Mouse (Mus musculus): ENCODE results near the gene Slc25a24. TPM values are rescaled to one million over a fixed set of nuclear protein-coding genes. Genes with fewer than 3 reads are reported as not detected.

Slc25a24 gene
- polyA plus RNA-seq (2015; fragmentation: Nextera tagmentation; extraction: Ambion mirVana): 45.2 and 48.3 TPM in 2 replicates

- ATAC-seq (ENCODE audit: insufficient read depth, low FRiP score): peak; percentile 93
- H3K9me3 ChIP-seq (replicated peaks; ENCODE audit: control insufficient read depth, low read length): no peaks in the 10 kb centered on the region
- H3K4me3 ChIP-seq (replicated peaks; ENCODE audit: low read length): peak within 1 kb of the TSS; percentile 73
- H3K4me1 ChIP-seq (ENCODE audit: control insufficient read depth, insufficient read depth, low read length): 0 out of 2 replicates have a peak, but pooled peaks cover 20% of the 10 kb centered on the region
- no peaks in the 10 kb centered on the region for H3K36me3 ChIP-seq (ENCODE audit: control insufficient read depth, insufficient read depth, low read length)
- H3K4me2 ChIP-seq (ENCODE audit: low read depth, low read length): peak within 1 kb of the TSS; percentile 70
- peak within 1 kb of the TSS; percentile 95 for H3K27ac ChIP-seq (ENCODE audit: low read length)
- 1% methylated on average over 40 of the region's 49 CpGs for WGBS
- H3K9ac ChIP-seq (ENCODE audit: low read length): peak within 1 kb of the TSS; percentile 91
- H3K27me3 ChIP-seq (ENCODE audit: control insufficient read depth, insufficient read depth, low read length): no peaks in the 10 kb centered on the region
These were observed at the start of gene Slc25a24 for GRCm38 (mm10) chr3:109122641-109123530. Slc25a24 (plus strand) TSS chr3:109123149.

GRCm38 (mm10) chr3:109080169-109080568 is 42.8 kb upstream of the Slc25a24 start, which contains the start of gene Slc25a54:
Slc25a54 (plus strand) TSS chr3:109080469.
- Histone ChIP-seq H3K9ac (ENCODE audit: low read length) (no peak within 1 kb of the TSS), H3K27ac (ENCODE audit: low read length) (no peak within 1 kb of the TSS), H3K27me3 (ENCODE audit: control insufficient read depth, insufficient read depth, low read length) (no peaks in the 10 kb centered on the region), H3K4me1 (ENCODE audit: control insufficient read depth, insufficient read depth, low read length) (no peaks in the 10 kb centered on the region), H3K36me3 (ENCODE audit: control insufficient read depth, insufficient read depth, low read length) (no peaks in the 10 kb centered on the region), H3K4me3 (replicated peaks; ENCODE audit: low read length) (no peak within 1 kb of the TSS), H3K4me2 (ENCODE audit: low read depth, low read length) (no peak within 1 kb of the TSS), H3K9me3 (replicated peaks; ENCODE audit: control insufficient read depth, low read length) (no peaks in the 10 kb centered on the region)
- 91% methylated on average over 17 of the region's 17 CpGs for WGBS
- no peak for ATAC-seq (ENCODE audit: insufficient read depth, low FRiP score)

GRCm38 (mm10) chr3:109084418-109084817 is 38.5 kb upstream of the Slc25a24 start:
- no peak overlapping the region for H3K27ac ChIP-seq (ENCODE audit: low read length)
- H3K4me2 ChIP-seq (ENCODE audit: low read depth, low read length): no peak overlapping the region
- no peaks in the 10 kb centered on the region for H3K4me1 ChIP-seq (ENCODE audit: control insufficient read depth, insufficient read depth, low read length)
- WGBS: 90% methylated on average over 2 of the region's 2 CpGs
- H3K9ac ChIP-seq (ENCODE audit: low read length): no peak overlapping the region
- no peak for ATAC-seq (ENCODE audit: insufficient read depth, low FRiP score)
- no peaks in the 10 kb centered on the region for H3K27me3 ChIP-seq (ENCODE audit: control insufficient read depth, insufficient read depth, low read length)
- no peak overlapping the region for H3K4me3 ChIP-seq (replicated peaks; ENCODE audit: low read length)
- no peaks in the 10 kb centered on the region for H3K9me3 ChIP-seq (replicated peaks; ENCODE audit: control insufficient read depth, low read length)
- no peaks in the 10 kb centered on the region for H3K36me3 ChIP-seq (ENCODE audit: control insufficient read depth, insufficient read depth, low read length)

GRCm38 (mm10) chr3:109088460-109088859 is 34.5 kb upstream of the Slc25a24 start:
- no peak overlapping the region for H3K9ac ChIP-seq (ENCODE audit: low read length)
- ATAC-seq (ENCODE audit: insufficient read depth, low FRiP score): no peak
- whole genome bisulfite sequencing: 10% methylated on average over 2 of the region's 2 CpGs
- no peak overlapping the region for H3K27ac ChIP-seq (ENCODE audit: low read length)
- H3K27me3 ChIP-seq (ENCODE audit: control insufficient read depth, insufficient read depth, low read length): no peaks in the 10 kb centered on the region
- H3K4me2 ChIP-seq (ENCODE audit: low read depth, low read length): no peak overlapping the region
- no peak overlapping the region for H3K4me3 ChIP-seq (replicated peaks; ENCODE audit: low read length)
- H3K9me3 ChIP-seq (replicated peaks; ENCODE audit: control insufficient read depth, low read length): no peaks in the 10 kb centered on the region
- no peaks in the 10 kb centered on the region for H3K36me3 ChIP-seq (ENCODE audit: control insufficient read depth, insufficient read depth, low read length)
- no peaks in the 10 kb centered on the region for H3K4me1 ChIP-seq (ENCODE audit: control insufficient read depth, insufficient read depth, low read length)

- Histone ChIP-seq H3K4me2 (ENCODE audit: low read depth, low read length) (no peak overlapping the region), H3K27ac (ENCODE audit: low read length) (no peak overlapping the region), H3K4me3 (replicated peaks; ENCODE audit: low read length) (no peak overlapping the region), H3K27me3 (ENCODE audit: control insufficient read depth, insufficient read depth, low read length) (no peaks in the 10 kb centered on the region), H3K9me3 (replicated peaks; ENCODE audit: control insufficient read depth, low read length) (no peaks in the 10 kb centered on the region), H3K4me1 (ENCODE audit: control insufficient read depth, insufficient read depth, low read length) (no peaks in the 10 kb centered on the region), H3K36me3 (ENCODE audit: control insufficient read depth, insufficient read depth, low read length) (no peaks in the 10 kb centered on the region), H3K9ac (ENCODE audit: low read length) (no peak overlapping the region)
- ATAC-seq (ENCODE audit: insufficient read depth, low FRiP score): no peak
- 52% methylated on average over 8 of the region's 8 CpGs for WGBS
These were observed 18.2 kb upstream of the Slc25a24 start for GRCm38 (mm10) chr3:109104702-109105101.

GRCm38 (mm10) chr3:109117136-109117535 is 5.8 kb upstream of the Slc25a24 start:
- Histone ChIP-seq H3K36me3 (ENCODE audit: control insufficient read depth, insufficient read depth, low read length) (no peaks in the 10 kb centered on the region), H3K4me1 (ENCODE audit: control insufficient read depth, insufficient read depth, low read length) (peaks cover 2% of the 10 kb centered on the region; the same call in 1 of the 2 replicates), H3K9me3 (replicated peaks; ENCODE audit: control insufficient read depth, low read length) (peaks cover 7% of the 10 kb centered on the region; the same call in 1 of the 2 replicates), H3K4me2 (ENCODE audit: low read depth, low read length) (no peak overlapping the region), H3K4me3 (replicated peaks; ENCODE audit: low read length) (no peak overlapping the region), H3K9ac (ENCODE audit: low read length) (no peak overlapping the region), H3K27ac (ENCODE audit: low read length) (no peak overlapping the region), H3K27me3 (ENCODE audit: control insufficient read depth, insufficient read depth, low read length) (no peaks in the 10 kb centered on the region)
- ATAC-seq (ENCODE audit: insufficient read depth, low FRiP score): peak; percentile 56; the same call in 1 of the 2 replicates

GRCm38 (mm10) chr3:109119562-109119961 is 3.4 kb upstream of the Slc25a24 start:
- Histone ChIP-seq H3K27ac (ENCODE audit: low read length) (no peak overlapping the region), H3K4me2 (ENCODE audit: low read depth, low read length) (no peak overlapping the region), H3K27me3 (ENCODE audit: control insufficient read depth, insufficient read depth, low read length) (no peaks in the 10 kb centered on the region), H3K36me3 (ENCODE audit: control insufficient read depth, insufficient read depth, low read length) (no peaks in the 10 kb centered on the region), H3K4me1 (ENCODE audit: control insufficient read depth, insufficient read depth, low read length) (peaks cover 14% of the 10 kb centered on the region; the same call in 1 of the 2 replicates), H3K9ac (ENCODE audit: low read length) (no peak overlapping the region), H3K9me3 (replicated peaks; ENCODE audit: control insufficient read depth, low read length) (peaks cover under 1% of the 10 kb centered on the region; the same call in 1 of the 2 replicates), H3K4me3 (replicated peaks; ENCODE audit: low read length) (no peak overlapping the region)
- no peak for ATAC-seq (ENCODE audit: insufficient read depth, low FRiP score)
- WGBS: 69% methylated on average over 5 of the region's 5 CpGs

- peaks cover 14% of the 10 kb centered on the region; the same call in 1 of the 2 replicates for H3K4me1 ChIP-seq (ENCODE audit: control insufficient read depth, insufficient read depth, low read length)
- H3K9me3 ChIP-seq (replicated peaks; ENCODE audit: control insufficient read depth, low read length): no peaks in the 10 kb centered on the region
- H3K27me3 ChIP-seq (ENCODE audit: control insufficient read depth, insufficient read depth, low read length): no peaks in the 10 kb centered on the region
- no peak overlapping the region for H3K27ac ChIP-seq (ENCODE audit: low read length)
- ATAC-seq (ENCODE audit: insufficient read depth, low FRiP score): no peak
- H3K36me3 ChIP-seq (ENCODE audit: control insufficient read depth, insufficient read depth, low read length): no peaks in the 10 kb centered on the region
- H3K9ac ChIP-seq (ENCODE audit: low read length): no peak overlapping the region
- no peak overlapping the region for H3K4me2 ChIP-seq (ENCODE audit: low read depth, low read length)
- H3K4me3 ChIP-seq (replicated peaks; ENCODE audit: low read length): no peak overlapping the region
- 60% methylated on average over 5 of the region's 5 CpGs for WGBS
These were observed 3.0 kb upstream of the Slc25a24 start for GRCm38 (mm10) chr3:109119973-109120372.

GRCm38 (mm10) chr3:109123531-109123981 is 607 bp downstream of the Slc25a24 start:
- ATAC-seq (ENCODE audit: insufficient read depth, low FRiP score): peak; percentile 45; the same call in 1 of the 2 replicates
- Histone ChIP-seq H3K4me3 (replicated peaks; ENCODE audit: low read length) (peak overlapping the region; percentile 73), H3K36me3 (ENCODE audit: control insufficient read depth, insufficient read depth, low read length) (no peaks in the 10 kb centered on the region), H3K27me3 (ENCODE audit: control insufficient read depth, insufficient read depth, low read length) (no peaks in the 10 kb centered on the region), H3K27ac (ENCODE audit: low read length) (peak overlapping the region; percentile 95), H3K9ac (ENCODE audit: low read length) (peak overlapping the region; percentile 91), H3K4me2 (ENCODE audit: low read depth, low read length) (peak overlapping the region; percentile 70), H3K9me3 (replicated peaks; ENCODE audit: control insufficient read depth, low read length) (no peaks in the 10 kb centered on the region), H3K4me1 (ENCODE audit: control insufficient read depth, insufficient read depth, low read length) (0 out of 2 replicates have a peak, but pooled peaks cover 20% of the 10 kb centered on the region)
- 6% methylated on average over 8 of the region's 8 CpGs for WGBS

Measured in stomach, embryonic 16.5 days (tissue).